Mouse (Mus musculus): ENCODE measurements around the gene Sass6.
"Not testable (repeated sequence)": the region's sequence is repeated elsewhere in the genome, so short reads cannot be mapped to it uniquely, and the experiment has no call there.

Gene Sass6

DNA sequence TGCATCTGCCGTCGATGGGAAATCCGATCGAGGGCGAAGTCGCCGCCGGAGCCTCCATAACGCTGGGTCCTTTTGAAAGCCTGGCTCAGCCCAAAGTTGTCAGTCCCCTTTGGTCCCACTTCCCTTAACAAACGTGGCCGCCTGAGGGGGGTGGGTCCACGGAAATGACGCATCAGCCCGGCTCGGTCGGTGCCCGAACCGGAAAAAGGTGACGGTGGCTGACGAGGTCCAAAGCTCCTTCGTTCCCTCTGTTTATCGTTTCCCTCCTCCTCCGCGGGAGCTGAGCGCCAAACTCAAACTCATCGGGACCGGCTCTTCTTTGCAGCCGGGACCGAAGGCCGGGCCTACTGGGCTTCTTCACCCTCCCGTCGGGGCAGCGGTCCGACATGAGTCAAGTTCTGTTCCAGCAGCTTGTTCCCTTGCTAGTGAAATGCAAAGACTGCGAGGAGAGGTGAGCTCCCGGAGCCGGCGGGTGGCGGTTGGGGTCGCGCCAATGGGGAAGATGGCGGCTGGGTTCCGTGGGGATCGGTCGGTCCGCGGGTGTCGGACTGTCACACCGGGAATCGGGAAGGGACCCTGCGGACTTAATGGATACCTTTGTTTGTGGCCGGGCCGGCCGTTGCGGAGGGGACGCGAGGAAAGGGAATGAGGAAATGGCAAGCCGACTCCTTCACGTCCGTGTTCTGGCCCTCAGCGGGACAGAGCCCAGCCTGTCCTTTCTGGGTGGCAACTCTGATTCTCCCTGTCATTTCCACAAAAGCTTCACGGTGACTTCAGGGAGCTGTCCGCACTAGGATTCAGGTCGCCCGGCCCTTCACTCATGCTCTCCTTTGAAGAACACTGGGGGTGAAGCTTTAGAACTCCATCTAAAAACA, at the start of gene Sass6:
Sass6 (plus strand) TSS at position 255 of the 875 bp plus-strand sequence.
- peak; percentile 99 for DNase-seq

DNA sequence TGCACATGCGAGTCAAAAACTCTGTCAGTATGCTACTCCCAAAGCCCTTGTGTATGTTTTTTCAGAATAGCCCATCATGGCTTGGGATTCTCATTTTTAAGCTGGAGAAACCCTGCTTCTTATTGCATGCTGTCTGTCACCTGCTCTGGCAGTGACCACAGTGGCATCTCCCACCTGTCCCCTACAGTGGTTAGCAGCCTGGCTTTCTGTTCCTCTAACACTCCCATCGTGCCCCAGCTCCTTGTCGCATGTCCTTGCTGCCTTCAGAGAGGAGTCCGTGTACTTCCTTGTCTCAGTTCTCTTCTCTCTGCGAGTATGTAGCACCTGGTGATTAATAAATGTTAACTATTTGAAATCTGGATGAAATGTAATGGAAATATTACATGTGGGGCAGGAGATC, 47.4 kb upstream of the Sass6 start:
- no peak for DNase-seq

DNA sequence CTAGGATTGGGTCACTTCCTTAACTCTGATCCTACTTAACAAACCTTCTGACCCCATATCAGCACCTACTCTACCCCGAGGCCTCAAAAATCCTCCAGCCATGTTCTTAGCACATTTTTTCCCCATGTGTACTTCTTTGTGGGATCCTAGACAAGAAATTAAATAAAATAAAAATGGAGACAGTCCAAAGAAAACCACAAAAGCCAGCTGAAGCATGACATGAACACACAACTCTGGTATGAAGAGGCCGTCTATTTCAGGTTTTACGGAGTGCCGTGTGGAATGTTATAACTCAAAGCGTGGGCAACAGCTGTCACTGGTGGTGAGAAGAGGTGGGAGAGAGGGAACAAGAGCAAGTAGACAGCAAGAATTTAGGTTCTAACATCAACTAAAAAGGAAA, 43.4 kb upstream of the Sass6 start:
- DNase-seq = no peak

DNA sequence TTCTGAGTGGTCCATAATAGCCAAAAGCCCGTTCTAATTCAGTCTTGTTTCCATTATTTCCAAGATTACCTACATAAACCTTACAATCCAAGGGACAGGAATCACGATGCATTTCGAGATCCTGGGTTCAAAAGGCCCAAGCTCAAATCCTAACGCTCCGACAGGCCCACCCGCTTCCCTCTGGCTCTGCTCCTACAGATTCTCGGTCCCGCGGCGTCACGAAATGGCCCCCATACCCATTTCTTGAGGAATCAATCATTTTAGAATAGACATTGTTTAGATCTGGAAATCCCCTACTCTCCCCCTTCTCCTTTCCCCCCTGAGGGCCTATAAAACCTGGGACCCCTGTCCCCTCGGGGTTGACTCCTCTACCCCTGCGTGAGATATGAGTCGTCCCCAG, 33.5 kb upstream of the Sass6 start:
- not testable (repeated sequence) for DNase-seq

DNA sequence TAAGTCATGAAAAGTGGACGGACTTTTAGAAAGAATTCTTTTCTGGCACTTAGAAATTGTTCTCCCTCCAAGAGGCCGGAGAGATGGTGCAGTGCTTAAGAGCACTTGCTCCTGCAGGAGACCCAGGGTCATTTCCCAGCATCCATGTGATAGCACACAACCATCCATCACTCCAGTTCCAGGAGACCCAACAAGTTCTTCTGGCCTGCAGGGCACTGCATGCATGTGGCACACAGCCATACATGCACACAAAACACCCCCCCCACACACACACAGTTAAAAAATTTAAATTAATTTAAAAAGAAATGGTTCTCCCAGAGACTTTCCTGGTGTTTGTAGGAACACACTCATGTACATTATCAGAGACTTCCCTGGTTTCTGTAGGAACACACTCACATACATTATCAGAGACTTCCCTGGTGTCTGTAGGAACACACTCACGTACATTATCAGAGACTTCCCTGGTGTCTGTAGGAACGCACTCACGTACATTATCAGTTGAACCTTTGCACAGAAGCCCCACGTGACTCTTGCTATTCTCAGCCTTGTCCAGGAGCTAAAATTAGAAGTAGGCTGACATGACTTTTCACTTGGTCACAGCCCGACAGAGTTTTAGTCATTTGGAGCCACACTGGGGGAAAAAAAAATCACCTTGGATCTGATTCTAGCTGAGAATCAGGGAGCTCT, 32.2 kb upstream of the Sass6 start, which contains the start of gene Lrrc39:
Lrrc39 (plus strand) TSS at position 566 of the 687 bp plus-strand sequence.
- no peak for DNase-seq

DNA sequence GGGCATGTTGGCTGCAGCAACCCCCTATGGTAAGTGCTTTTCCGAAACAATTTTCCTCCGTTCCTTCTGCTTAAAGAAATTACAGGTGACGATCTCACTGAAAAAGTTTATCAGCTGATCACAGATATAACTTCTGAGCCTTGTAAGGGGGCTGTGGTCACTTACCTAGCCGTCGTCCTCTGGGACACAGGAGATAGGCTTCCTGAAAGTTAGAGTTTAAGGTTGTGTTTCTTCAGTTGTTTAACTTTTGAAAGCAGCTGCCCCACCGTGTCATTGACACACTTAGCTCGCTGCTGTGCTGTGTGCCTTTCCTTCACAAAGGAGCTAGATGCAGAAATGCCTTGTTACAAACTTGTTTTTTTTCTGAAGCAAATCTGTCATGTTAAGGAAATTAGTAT, 31.7 kb upstream of the Sass6 start:
- no peak for DNase-seq

- no peak for DNase-seq
Measured at GRCm38 (mm10) chr3:116570628-116571027, 24.2 kb upstream of the Sass6 start.

DNA sequence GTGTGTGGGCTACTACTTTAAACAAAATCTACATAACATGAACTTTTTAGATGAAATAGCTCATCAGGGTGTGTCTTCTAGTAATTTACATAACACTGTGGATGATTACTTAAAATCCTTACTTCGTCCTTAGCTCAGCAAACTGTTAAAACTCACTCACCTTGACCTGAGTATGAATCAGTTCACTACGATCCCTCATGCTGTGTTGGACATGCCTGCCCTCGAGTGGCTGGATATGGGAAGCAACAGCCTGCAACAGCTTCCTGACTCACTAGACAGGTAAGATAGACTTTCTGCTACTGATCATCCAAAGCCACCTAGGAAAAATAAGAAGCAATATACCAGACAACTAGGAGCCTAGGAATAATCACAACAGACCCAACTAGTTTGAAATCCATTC, 17.5 kb upstream of the Sass6 start:
- DNase-seq = no peak

- DNase-seq = no peak
Measured at GRCm38 (mm10) chr3:116582201-116582600, 12.6 kb upstream of the Sass6 start.

DNA sequence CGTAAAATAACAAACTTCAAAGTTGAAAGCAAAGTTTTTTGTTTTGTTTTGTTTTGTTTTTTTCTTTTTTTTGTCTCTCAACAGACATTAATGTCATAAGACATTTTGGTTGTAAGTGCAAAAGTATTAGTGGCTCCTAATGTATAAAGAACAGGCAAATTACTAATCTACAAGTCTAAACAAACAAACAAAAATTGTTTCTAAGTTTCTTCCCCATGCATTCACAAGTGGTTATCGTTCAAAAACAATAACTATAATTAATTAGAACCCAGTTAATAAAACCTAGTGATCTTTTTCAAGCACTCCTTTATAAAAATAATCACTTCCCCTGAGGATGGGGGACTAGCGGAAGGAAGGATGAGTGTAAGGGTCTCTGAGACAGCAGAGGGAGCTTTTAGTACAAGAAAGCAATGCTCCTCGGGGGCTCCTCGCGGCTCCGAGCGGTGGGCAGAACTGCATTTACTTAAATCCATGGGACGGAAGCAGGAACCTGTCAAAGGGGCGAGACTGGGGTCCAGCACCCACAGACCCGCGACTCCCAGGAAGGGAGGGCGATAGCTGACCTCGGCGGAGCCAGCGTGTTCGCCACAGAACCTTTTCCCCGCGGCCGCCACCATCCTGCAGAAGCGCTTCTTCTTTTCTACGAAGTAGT, 580 bp upstream of the Sass6 start:
- no peak for DNase-seq

DNA sequence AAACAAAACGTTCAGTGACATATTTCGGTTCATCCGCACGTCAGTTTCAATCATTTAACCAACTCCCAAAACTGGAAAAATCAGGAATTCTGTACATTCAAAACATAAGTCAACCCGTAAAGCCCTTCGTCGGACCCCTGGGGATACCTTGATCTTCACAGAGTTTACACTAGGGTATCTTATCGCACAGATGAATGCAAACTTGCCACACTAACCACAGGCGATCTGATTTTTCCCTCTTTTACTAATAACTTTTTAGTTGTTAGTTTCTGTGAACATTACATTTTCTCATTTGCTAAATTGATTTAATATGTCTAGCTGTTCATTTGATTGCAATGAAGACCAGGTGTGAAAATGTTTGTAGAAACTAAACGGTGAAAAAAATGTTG, 815 bp downstream of the Sass6 start:
- DNase-seq = no peak

- DNase-seq = no peak
Measured at GRCm38 (mm10) chr3:116599705-116600104, 4.9 kb downstream of the Sass6 start.

- DNase-seq = no peak
Measured at GRCm38 (mm10) chr3:116601005-116601404, 6.2 kb downstream of the Sass6 start.

DNA sequence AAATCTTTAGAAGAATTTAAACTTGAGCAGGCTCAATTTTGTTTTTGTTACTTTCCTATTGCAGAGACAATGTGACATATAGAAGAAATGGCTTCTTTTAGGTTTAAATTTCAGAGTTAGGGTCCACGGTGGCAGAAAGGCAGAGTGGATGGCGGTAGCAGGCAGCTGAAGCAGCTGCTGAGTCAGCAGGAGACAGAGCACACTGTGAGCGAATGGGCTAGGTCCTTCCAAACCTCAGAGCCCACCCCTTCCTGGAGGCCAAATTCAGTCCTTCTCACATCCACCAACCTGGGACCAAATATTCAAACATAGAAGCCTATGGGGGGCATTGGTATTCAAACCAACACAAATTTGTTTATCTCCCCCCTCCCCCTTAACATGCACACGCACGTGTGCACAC, 7.0 kb downstream of the Sass6 start:
- DNase-seq = no peak

GRCm38 (mm10) chr3:116604570-116604969, 9.8 kb downstream of the Sass6 start:
- no peak for DNase-seq

GRCm38 (mm10) chr3:116614295-116614892, 19.6 kb downstream of the Sass6 start, which contains the start of gene Trmt13:
Gene Trmt13 (minus strand): TSS chr3:116614587.
- DNase-seq = no peak

- DNase-seq = no peak
Measured at GRCm38 (mm10) chr3:116615318-116616068, 20.7 kb downstream of the Sass6 start.

DNA sequence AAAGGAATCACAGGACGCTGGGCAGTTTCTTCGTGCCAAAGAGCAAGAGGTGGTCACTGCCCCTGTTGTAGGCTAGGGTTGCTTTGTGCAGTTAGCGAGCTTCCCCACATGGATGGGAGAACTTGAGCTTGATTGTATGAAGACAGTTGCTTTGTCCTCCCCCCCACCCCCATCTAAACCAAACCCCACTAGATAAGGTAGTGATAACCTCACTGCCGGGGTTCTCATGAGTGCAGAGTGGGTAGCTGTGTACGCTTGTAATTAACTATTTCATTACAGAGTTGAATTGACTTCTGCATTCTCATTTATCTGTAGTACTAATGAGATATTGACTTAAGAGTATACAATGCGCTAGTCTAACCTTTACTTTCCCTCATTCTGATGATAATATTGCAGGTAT, 24.1 kb downstream of the Sass6 start:
- no peak for DNase-seq

GRCm38 (mm10) chr3:116620636-116621370, 26.0 kb downstream of the Sass6 start:
- DNase-seq = no peak

DNA sequence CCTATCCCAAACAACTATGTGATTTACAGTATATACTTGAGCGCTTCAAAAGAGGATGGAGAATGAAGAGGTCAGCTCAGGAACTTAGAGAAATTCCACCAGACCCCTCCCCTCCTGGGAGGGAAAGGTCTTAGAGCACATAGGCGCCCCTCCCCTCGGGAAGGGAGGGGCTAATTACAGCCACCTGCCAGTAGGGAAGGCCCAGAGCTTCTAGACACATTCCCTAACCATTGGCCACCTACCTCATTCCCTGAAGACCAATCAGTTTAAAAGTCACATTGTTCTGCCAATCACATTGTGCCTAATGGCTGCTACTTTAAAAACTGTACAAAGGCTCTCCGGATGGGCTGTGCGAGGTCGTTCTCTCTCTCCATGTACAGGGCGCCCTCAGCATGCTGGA, 27.9 kb downstream of the Sass6 start:
- DNase-seq = no peak

- no peak for DNase-seq
Measured at GRCm38 (mm10) chr3:116631459-116631858, 36.7 kb downstream of the Sass6 start.

DNA sequence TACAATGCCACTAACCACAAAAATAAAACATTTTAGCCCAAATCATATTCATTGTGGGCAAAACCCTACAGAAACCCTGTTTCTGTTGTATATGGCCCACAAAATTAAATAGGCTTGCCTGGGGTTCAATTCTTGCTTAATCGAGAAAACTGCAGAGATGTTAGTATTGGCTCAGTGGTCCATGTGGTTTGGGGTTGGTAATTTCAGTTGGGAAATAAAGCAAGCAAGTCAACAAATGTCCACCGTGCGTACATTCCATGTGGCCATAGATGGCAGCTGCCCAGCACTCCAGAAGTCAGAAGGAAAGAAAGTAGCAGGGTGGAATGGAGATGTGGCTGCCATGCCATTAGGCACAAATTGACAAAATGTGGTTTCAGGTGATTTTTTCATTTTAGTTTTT, 38.2 kb downstream of the Sass6 start:
- DNase-seq = no peak
